Mouse (Mus musculus): ENCODE measurements at regions not wholly inside any gene's neighbourhood (a gene's known extent, or its start where the extent isn't known, plus 50 kb on each side); places are given as distances from the start of the nearest gene placed in this dataset.

DNA sequence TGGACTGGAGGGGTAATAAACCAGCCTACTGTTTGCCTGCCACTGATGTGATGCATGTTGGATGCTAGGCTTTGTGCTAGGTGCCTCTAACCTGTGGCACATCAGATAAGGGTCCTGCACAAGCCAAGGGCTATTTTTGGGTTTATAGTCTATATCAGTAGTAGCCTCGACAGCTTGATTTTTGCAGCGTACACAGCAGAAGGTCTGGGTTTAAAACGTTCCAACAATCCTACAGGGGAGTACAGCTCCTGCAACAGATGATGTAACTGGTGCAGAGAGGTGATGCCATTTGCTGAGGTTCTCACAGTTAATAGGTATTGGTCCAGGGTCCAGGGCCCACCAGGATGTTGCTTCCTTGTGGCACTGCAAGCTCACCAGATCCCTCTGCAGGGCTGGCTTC, 63.9 kb upstream of the Ldlrad3 start:
- ChIA-PET CTCF (no interaction called here), POLR2A (no interaction called here)

- POLR2A ChIA-PET = no interaction called here
- CTCF ChIA-PET = no interaction called here
Observed at GRCm38 (mm10) chr2:102246484-102246883, 60.3 kb upstream of the Ldlrad3 start.

DNA sequence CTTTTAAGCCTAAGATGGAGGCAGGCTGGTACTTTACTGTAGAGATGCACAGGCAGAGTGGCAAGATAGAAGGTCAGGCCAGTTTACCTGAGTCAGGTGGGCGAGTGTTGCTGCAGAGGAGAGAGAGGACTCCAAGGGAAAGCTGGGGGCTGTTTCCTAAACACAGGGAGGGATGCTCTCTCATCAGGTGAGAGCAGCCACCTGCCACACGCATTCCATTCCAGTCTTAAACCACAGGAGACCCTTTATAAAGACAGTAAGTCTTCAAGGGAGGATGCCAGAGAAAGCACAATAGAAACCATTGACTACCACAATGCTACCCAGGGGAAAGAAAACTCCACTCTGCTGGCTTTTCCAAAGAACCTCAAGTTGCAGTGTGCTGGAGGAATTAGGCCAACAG, 58.3 kb upstream of the Ldlrad3 start:
- ChIA-PET POLR2A (no interaction called here), CTCF (no interaction called here)

DNA sequence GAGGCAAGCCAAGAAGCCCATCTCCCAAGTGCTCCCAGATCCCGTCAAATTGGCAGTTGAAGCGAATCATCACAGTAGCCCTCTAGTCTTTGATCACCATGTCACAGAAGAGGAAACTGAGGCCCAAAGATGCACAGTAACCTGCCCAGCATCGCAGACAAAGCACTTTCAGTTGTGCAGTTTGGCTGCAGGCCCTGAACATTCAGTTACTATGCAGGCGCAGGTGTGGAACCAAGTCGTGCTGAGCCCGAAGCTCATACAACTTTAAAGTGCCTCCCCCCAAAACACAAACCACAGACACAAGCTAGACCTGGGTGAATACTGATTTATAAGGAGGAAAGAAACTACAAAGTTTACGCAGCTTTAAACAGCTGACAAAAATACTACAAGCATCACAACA, 55.4 kb upstream of the Ldlrad3 start:
- ChIA-PET POLR2A (no interaction called here), CTCF (interaction anchor here in 1 of 4 experiments (0.9 kb wide), 1 partner anchor 49 kb away, joined by 4 read pairs; no protein-coding TSS in a partner anchor)

DNA sequence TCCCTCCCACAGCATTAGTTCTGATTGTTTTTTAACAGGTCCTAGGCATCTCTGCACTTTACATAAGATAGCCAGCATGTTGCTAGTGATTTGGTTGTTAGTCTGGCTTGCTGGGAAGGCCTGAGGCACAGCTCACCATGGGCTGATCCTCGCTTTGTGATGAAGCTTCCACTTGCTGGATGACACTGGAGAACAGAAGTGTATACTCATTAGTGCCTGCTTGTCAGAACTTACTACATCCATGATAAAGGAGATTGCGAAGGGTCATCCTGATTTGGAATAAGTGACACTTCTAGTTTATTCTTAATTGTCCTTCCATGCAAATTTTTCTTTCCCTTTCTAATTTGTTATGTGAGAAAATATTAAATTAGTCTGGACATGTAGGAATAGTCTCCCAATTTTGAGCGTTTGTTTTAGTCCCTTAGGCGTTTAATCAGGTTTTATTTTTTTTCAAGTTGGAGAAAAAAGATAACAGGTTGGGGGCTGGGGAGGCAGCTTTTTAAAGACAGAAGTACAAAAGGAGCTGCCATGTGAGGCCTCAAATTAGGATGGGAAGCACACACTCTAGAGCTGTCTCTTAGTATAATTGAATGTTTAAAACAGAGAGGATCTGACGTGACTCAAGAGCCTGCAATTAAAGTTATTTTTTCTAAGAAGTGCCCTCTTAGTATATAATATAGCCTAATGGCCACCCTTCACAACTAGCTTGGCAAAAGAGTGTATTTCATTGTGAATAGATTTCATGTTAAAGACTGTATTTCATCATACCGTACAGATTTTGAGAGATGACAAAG, 53.7 kb upstream of the Ldlrad3 start:
- POLR2A ChIA-PET = interaction anchor here in 1 of 4 experiments (0.6 kb wide), 1 partner anchor 418 kb away, joined by 3 read pairs; no protein-coding TSS in a partner anchor

More for the DNA sequence above, 53.7 kb upstream of the Ldlrad3 start:
- CTCF ChIA-PET = no interaction called here

Data from embryonic stem cell, embryonic (primary cell).